ENCODE assay signal across 11 mouse cellular contexts in genomic region chr15:11116303-11116702, GRCm38 (mm10). TPM values are rescaled to one million over a fixed set of nuclear protein-coding genes. Genes with fewer than 3 reads are reported as not detected.
DNase-seq lines count a peak whose midpoint lies in the region; ATAC-seq and TF ChIP-seq lines count a peak whose summit lies in the region.
"Had no signal": no experiment of that assay in that cellular context is flagged by ENCODE, and none has a peak within 500 bp of the region (broad histone marks: within the 10 kb centered on the region; RNA-seq: fewer than 3 reads in every experiment).

No protein-coding gene starts in this region.

- no peak overlapping the region for H3K4me2 ChIP-seq in heart, embryonic 12.5 days
- H3K4me2 ChIP-seq: midbrain, embryonic 12.5 days had no signal

- peak; percentile 85 to 91 for DNase-seq in heart, adult 18-20 months
- DNase-seq in adrenal gland, postnatal 36 days: peak; percentile 1 to 27
- peak; percentile 63 to 74 for DNase-seq in heart, postnatal 36 days
- peak; percentile 59 for DNase-seq in lung, postnatal 14 days
- DNase-seq in thymus, adult 2 months: no peak
- DNase-seq in frontal cortex, postnatal 14 days (ENCODE audit: low spot score in 2 of 2): no peak
- no peak for DNase-seq in left cerebral cortex, postnatal 25 days (ENCODE audit: low spot score in 2 of 2)
- DNase-seq: cerebellum, postnatal 14 days had no signal

- no peaks in the 10 kb centered on the region for H3K4me1 ChIP-seq in heart, embryonic 12.5 days (replicated peaks)
- H3K4me1 ChIP-seq in thymus, adult 2 months (replicated peaks; ENCODE audit: control insufficient read depth, insufficient read depth, low read length): no peaks in the 10 kb centered on the region

- no peaks in the 10 kb centered on the region for H3K9me3 ChIP-seq in heart, embryonic 12.5 days (replicated peaks)
- H3K9me3 ChIP-seq: midbrain, embryonic 12.5 days had no signal

- H3K27ac ChIP-seq in heart, embryonic 12.5 days (ENCODE audit: poor library complexity, severe bottlenecking): no peak overlapping the region
- H3K27ac ChIP-seq in thymus, adult 2 months (ENCODE audit: control insufficient read depth, insufficient read depth, low read length): no peak overlapping the region
- H3K27ac ChIP-seq: midbrain, embryonic 12.5 days had no signal

- H3K4me3 ChIP-seq in heart, embryonic 12.5 days: no peak overlapping the region
- no peak overlapping the region for H3K4me3 ChIP-seq in thymus, adult 2 months (ENCODE audit: control insufficient read depth, insufficient read depth, low read length)
- H3K4me3 ChIP-seq: midbrain, embryonic 12.5 days had no signal

- no peaks in the 10 kb centered on the region for H3K27me3 ChIP-seq in heart, embryonic 12.5 days (replicated peaks)
- H3K27me3 ChIP-seq in thymus, adult 2 months (ENCODE audit: control insufficient read depth, insufficient read depth, low read length): no peaks in the 10 kb centered on the region
- H3K27me3 ChIP-seq: midbrain, embryonic 12.5 days had no signal

- no peak for TF ChIP-seq CTCF in thymus, adult 2 months (IDR thresholded peaks at IDR 0.05; ENCODE audit: borderline replicate concordance, control insufficient read depth, extremely low read depth, insufficient read depth, low read length, poor library complexity)

- 84% methylated on average over 2 of the region's 2 CpGs for WGBS in heart, embryonic 12.5 days
- WGBS in thymus, adult 2 months: 86% methylated on average over 2 of the region's 2 CpGs

- no peak for TF ChIP-seq POLR2A in thymus, adult 2 months (IDR thresholded peaks at IDR 0.05; ENCODE audit: control insufficient read depth, extremely low read depth, insufficient read depth, low read length, poor library complexity)

- no peak overlapping the region for H3K9ac ChIP-seq in heart, embryonic 12.5 days
- H3K9ac ChIP-seq: midbrain, embryonic 12.5 days had no signal

- intact Hi-C loops in heart, postnatal 36 days (cut with DNase I): no loop called here
- intact Hi-C loops in left cerebral cortex, postnatal 25 days (cut with DNase I): no loop called here

- ATAC-seq in heart, embryonic 12.5 days (ENCODE audit: insufficient number of reproducible peaks, low FRiP score): no peak

- no peaks in the 10 kb centered on the region for H3K36me3 ChIP-seq in heart, embryonic 12.5 days
- H3K36me3 ChIP-seq in thymus, adult 2 months (ENCODE audit: control insufficient read depth, insufficient read depth, low read length): no peaks in the 10 kb centered on the region
- H3K36me3 ChIP-seq: midbrain, embryonic 12.5 days had no signal

RNA-seq across cellular contexts. Expression of gene Adamts12, which starts 51.7 kb away (rescaled TPM):
- 1 to 10 TPM; 1.0 to 1.9 TPM for total RNA-seq in heart, adult 18-20 months (2021)
- polyA plus RNA-seq in heart, embryonic 12.5 days (2016; fragmentation: Nextera tagmentation; extraction: Ambion mirVana): 1.1 and 1.4 TPM in 2 replicates
- 1 to 10 TPM; 5.8 to 9.1 TPM for total RNA-seq in adrenal gland, postnatal 36 days (2021)
- total RNA-seq in heart, postnatal 36 days (2021): 1 to 10 TPM; 3.4 to 5.0 TPM
- polyA plus RNA-seq in thymus, adult 2 months (2012; rRNA removed): 0.29 and 0.35 TPM in 2 replicates
- under 1 TPM; 0.39 to 0.66 TPM for total RNA-seq in left cerebral cortex, postnatal 25 days (2021)
- total RNA-seq: neutrophil, adult 5-6 weeks had no signal

Comparison
In these comparisons a context has a peak if more than half of its experiments do, and no peak if none do; other contexts are left out.
1. DNase-seq: peak in heart, adult 18-20 months (2 of 2), adrenal gland, postnatal 36 days (2 of 2), heart, postnatal 36 days (2 of 2) and lung, postnatal 14 days (single experiment); none in thymus, adult 2 months (single experiment), frontal cortex, postnatal 14 days (0 of 2) and left cerebral cortex, postnatal 25 days (0 of 2).